Mouse (Mus musculus) forebrain, postnatal 0 days (tissue): Measurements from ENCODE around the gene Gpa33. TPM values are rescaled to one million over a fixed set of nuclear protein-coding genes. Genes with fewer than 3 reads are reported as not detected.
A peak's percentile ranks its signal among the peaks of the same experiment; 100 is the strongest.

Experiments used
- ATAC-seq: fragments of 200-750 bp; cut with Nextera tagmentation; 2 replicates; pipeline ENCODE4 v1.8.0; 2017; ENCODE audit warnings: mild to moderate bottlenecking, moderate library complexity
- DNase-seq: peaks from one replicate; pipeline ENCODE4 v3.0.0-alpha.2; 2015
- H3K27ac ChIP-seq: fragments of 300-500 bp; sonication (generic); 2 replicates; pipeline ENCODE4 v1.5.1; 2014; ENCODE audit warnings: low read depth, mild to moderate bottlenecking, antibody characterized with exemption, low read length, moderate library complexity, mixed read lengths
- H3K27me3 ChIP-seq: fragments of 300-500 bp; sonication (generic); 2 replicates; pipeline ENCODE4 v1.6.1; 2014; ENCODE audit warnings: mild to moderate bottlenecking, low read length, mixed read lengths; ENCODE audit not compliant: insufficient read depth
- H3K36me3 ChIP-seq: fragments of 300-500 bp; sonication (generic); 2 replicates; pipeline ENCODE4 v1.6.1; 2014; ENCODE audit warnings: mild to moderate bottlenecking, moderate library complexity; ENCODE audit not compliant: insufficient read depth
- H3K4me1 ChIP-seq: fragments of 300-500 bp; sonication (generic); 2 replicates; pipeline ENCODE4 v1.6.1; 2014; ENCODE audit warnings: antibody characterized with exemption; ENCODE audit not compliant: insufficient read depth
- H3K4me2 ChIP-seq: fragments of 300-500 bp; sonication (generic); 2 replicates; pipeline ENCODE4 v1.6.1; 2014; ENCODE audit warnings: low read depth, mild to moderate bottlenecking, moderate library complexity
- H3K4me3 ChIP-seq: fragments of 300-500 bp; sonication (generic); 2 replicates; pipeline ENCODE4 v1.5.1; 2014; ENCODE audit warnings: low read depth, low read length, mixed read lengths
- H3K9ac ChIP-seq: fragments of 300-500 bp; sonication (generic); 2 replicates; pipeline ENCODE4 v1.6.1; 2014; ENCODE audit warnings: mild to moderate bottlenecking
- H3K9me3 ChIP-seq: fragments of 300-500 bp; sonication (generic); 2 replicates; pipeline ENCODE4 v1.6.1; 2016; ENCODE audit warnings: low read length
- CTCF ChIP-seq: sonication (generic); IDR thresholded peaks from 2 replicates; pipeline ENCODE4 v1.5.1; 2016; ENCODE audit warnings: antibody characterized with exemption, control low read depth, low read depth
- WGBS: fragments of 180-500 bp; shearing (Covaris S2); extraction: QIAGEN DNeasy Blood & Tissue Kit; methylation state at CpG from one replicate; pipeline ENCODE4 v1.1.7; 2014; 5-methylcytosine and 5-hydroxymethylcytosine counted together
- polyA plus RNA-seq: library from polyadenylated mRNA; unstranded; fragments of >200 nt; fragmentation: Nextera tagmentation; extraction: Ambion mirVana; gene quantifications from 2 replicates; pipeline ENCODE4 v1.2.1, GENCODE M21; 2015
- total RNA-seq: library from RNA; depleted of rRNA; stranded (reverse); fragments of >200 nt; gene quantifications from 2 replicates; pipeline ENCODE4 v1.2.3, GENCODE M21; 2014

Gpa33 gene
- total and polyA plus RNA-seq, 2 experiments from 2014 or later = 0.14 to 0.23 TPM

DNA sequence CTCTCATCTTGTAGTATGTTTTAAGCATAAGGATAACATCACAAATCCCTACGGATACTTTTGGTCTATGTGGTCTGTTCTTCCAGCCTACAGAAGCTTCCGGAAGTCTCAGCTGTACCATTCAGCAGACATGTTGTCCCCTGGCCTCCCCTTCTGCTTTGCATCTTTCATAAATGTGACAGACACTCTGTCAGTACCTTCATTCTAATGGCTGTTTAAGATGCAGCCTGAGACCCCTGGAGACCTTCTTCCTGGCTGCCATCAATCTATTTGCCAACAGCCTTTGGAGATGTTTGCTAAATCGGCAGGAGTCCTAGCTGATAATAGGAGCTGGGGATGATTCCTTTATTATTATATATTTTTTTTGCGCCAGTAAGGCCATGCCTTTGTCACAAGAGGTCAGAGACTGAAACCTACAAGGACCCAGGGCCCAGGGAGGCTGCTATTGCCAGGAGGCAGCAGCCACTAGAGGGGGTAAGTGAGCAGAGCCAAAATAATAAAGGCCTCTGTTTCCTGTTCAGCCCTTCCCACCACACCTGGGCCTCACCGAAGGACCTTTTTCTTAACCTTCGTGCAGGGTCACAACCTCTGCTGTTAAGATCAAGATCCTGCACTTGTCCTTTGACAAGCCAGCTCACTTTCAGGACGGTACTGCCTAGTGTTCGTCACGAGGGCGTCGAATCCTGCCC lies 27.0 kb upstream of the Gpa33 start:
- no peak overlapping the region for H3K9ac ChIP-seq
- H3K36me3 ChIP-seq = no peaks in the 10 kb centered on the region
- no peak overlapping the region for H3K27ac ChIP-seq
- no peak overlapping the region for H3K4me2 ChIP-seq
- TF ChIP-seq CTCF = peak; percentile 42
- no peaks in the 10 kb centered on the region for H3K27me3 ChIP-seq
- H3K4me3 ChIP-seq = no peak overlapping the region
- 75% methylated on average over 11 of the region's 11 CpGs for WGBS
- no peaks in the 10 kb centered on the region for H3K4me1 ChIP-seq
- no peak for ATAC-seq
- no peaks in the 10 kb centered on the region for H3K9me3 ChIP-seq
- no peak for DNase-seq

GRCm38 (mm10) chr1:166104858-166105257 lies 25.2 kb upstream of the Gpa33 start:
- 96% methylated on average over 3 of the region's 3 CpGs for WGBS
- no peaks in the 10 kb centered on the region for H3K4me1 ChIP-seq
- H3K9me3 ChIP-seq = no peaks in the 10 kb centered on the region
- H3K27me3 ChIP-seq = no peaks in the 10 kb centered on the region
- H3K36me3 ChIP-seq = no peaks in the 10 kb centered on the region
- DNase-seq (no peak), ATAC-seq (no peak)
- H3K4me3 ChIP-seq = no peak overlapping the region
- no peak overlapping the region for H3K9ac ChIP-seq
- H3K4me2 ChIP-seq = no peak overlapping the region
- no peak overlapping the region for H3K27ac ChIP-seq
- no peak for TF ChIP-seq CTCF

- TF ChIP-seq CTCF = no peak
- 79% methylated on average over 6 of the region's 6 CpGs for WGBS
- H3K9me3 ChIP-seq = no peaks in the 10 kb centered on the region
- H3K4me1 ChIP-seq = no peaks in the 10 kb centered on the region
- no peaks in the 10 kb centered on the region for H3K27me3 ChIP-seq
- no peak overlapping the region for H3K4me3 ChIP-seq
- no peak overlapping the region for H3K27ac ChIP-seq
- DNase-seq = no peak
- H3K9ac ChIP-seq = no peak overlapping the region
- no peaks in the 10 kb centered on the region for H3K36me3 ChIP-seq
- ATAC-seq = no peak
- no peak overlapping the region for H3K4me2 ChIP-seq
Measured at GRCm38 (mm10) chr1:166105464-166105863, 24.6 kb upstream of the Gpa33 start.

DNA sequence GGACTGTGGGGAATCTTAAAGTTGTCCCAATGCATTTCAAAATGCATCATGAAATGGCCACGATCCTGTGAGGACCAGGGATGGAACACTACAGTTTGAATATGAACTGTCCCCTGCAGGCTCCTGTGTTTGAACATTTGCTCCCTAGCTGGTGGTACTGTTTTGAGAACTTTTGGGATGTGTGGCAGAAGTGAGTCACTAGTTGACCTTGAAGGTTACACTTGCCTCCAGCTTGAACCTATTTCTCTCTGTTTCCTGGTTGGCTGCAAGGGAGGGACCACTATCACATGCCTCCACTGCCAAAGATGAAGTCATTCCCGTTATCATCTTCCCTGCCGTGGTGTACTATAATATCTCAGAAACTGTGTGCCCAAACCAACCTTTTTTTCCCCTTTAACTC lies 15.1 kb upstream of the Gpa33 start:
- Histone ChIP-seq H3K36me3 (no peaks in the 10 kb centered on the region), H3K4me3 (no peak overlapping the region), H3K9me3 (no peaks in the 10 kb centered on the region), H3K4me2 (no peak overlapping the region), H3K27ac (no peak overlapping the region), H3K9ac (no peak overlapping the region), H3K4me1 (no peaks in the 10 kb centered on the region), H3K27me3 (no peaks in the 10 kb centered on the region)
- WGBS = 86% methylated on average over 3 of the region's 3 CpGs
- DNase-seq (no peak), ATAC-seq (no peak)
- TF ChIP-seq CTCF = no peak

- Histone ChIP-seq H3K27ac (no peak overlapping the region), H3K9me3 (no peaks in the 10 kb centered on the region), H3K4me1 (no peaks in the 10 kb centered on the region), H3K36me3 (no peaks in the 10 kb centered on the region), H3K9ac (no peak overlapping the region), H3K4me3 (no peak overlapping the region), H3K27me3 (no peaks in the 10 kb centered on the region), H3K4me2 (no peak overlapping the region)
- TF ChIP-seq CTCF = no peak
- ATAC-seq (no peak), DNase-seq (no peak)
- 95% methylated on average over 4 of the region's 4 CpGs for WGBS
Measured at GRCm38 (mm10) chr1:166115719-166116118, 14.3 kb upstream of the Gpa33 start.

GRCm38 (mm10) chr1:166117866-166118639 lies 12.0 kb upstream of the Gpa33 start:
- Histone ChIP-seq H3K9me3 (no peaks in the 10 kb centered on the region), H3K4me1 (no peaks in the 10 kb centered on the region), H3K36me3 (no peaks in the 10 kb centered on the region), H3K27me3 (no peaks in the 10 kb centered on the region), H3K9ac (no peak overlapping the region), H3K4me2 (no peak overlapping the region), H3K4me3 (no peak overlapping the region), H3K27ac (no peak overlapping the region)
- WGBS = 52% methylated on average over 13 of the region's 13 CpGs
- no peak for TF ChIP-seq CTCF
- ATAC-seq (no peak), DNase-seq (no peak)

DNA sequence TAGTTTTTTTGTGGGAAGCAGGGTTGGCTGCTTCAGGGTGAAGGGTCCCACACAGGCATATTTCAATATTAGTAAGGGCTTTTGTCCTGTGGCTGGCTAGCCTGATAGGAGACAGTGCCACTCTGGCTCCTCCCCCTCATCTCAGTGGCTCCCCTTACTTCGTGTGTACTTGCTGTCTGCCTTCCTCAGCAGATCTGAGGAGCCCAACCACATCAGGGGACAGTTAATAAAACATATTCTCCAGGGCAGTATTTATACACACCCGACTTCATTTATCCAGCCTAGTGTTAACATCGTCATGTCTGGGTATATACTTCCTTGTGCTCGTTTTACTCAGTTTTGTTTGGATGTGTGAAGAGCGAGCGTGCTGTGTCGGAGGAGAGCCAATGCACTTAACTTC lies 7.9 kb upstream of the Gpa33 start:
- DNase-seq (no peak), ATAC-seq (no peak)
- no peaks in the 10 kb centered on the region for H3K27me3 ChIP-seq
- H3K9me3 ChIP-seq = no peaks in the 10 kb centered on the region
- WGBS = 80% methylated on average over 7 of the region's 7 CpGs
- no peaks in the 10 kb centered on the region for H3K36me3 ChIP-seq
- H3K9ac ChIP-seq = no peak overlapping the region
- no peaks in the 10 kb centered on the region for H3K4me1 ChIP-seq
- H3K4me3 ChIP-seq = no peak overlapping the region
- TF ChIP-seq CTCF = no peak
- no peak overlapping the region for H3K4me2 ChIP-seq
- H3K27ac ChIP-seq = no peak overlapping the region
